Mouse (Mus musculus): ENCODE measurements at regions not wholly inside any gene's neighbourhood (a gene's known extent, or its start where the extent isn't known, plus 50 kb on each side); places are given as distances from the start of the nearest gene placed in this dataset.

DNA sequence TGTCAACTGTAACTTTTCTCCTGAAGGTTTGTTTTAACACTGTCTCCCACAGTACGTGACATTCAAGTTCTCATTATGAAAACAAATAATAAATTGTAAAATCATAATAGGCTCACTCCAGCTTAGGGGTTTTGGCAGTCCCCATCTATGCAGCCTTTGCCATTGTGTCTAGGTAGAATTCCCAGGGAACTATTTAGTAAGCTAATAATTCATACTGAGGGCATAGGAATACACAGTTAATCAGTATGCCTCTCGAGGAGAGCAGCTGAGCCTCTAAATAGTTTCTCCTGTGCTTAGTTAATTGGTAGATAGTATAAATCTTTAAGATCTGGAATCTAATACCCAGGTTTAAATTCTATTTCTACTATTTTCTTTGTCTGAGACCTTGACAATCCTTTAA, 191.7 kb downstream of the Tprg start:
- H3K4me1 ChIP-seq (ENCODE audit: insufficient read depth, low read length): no peaks in the 10 kb centered on the region
- no peak overlapping the region for H3K27ac ChIP-seq (ENCODE audit: low read depth, low read length)
- no peak for TF ChIP-seq CTCF (IDR thresholded peaks at IDR 0.05)
- H3K27me3 ChIP-seq (ENCODE audit: insufficient read depth, low read length): no peaks in the 10 kb centered on the region
- DNase-seq (ENCODE audit: low spot score) (no peak), ATAC-seq (ENCODE audit: low FRiP score) (no peak)
- H3K9ac ChIP-seq (replicated peaks; ENCODE audit: low read length, poor library complexity, severe bottlenecking): no peak overlapping the region
- WGBS: 53% methylated on average over 2 of the region's 2 CpGs
- no peaks in the 10 kb centered on the region for H3K36me3 ChIP-seq (ENCODE audit: insufficient read depth, low read length)
- H3K4me2 ChIP-seq (ENCODE audit: low read depth, low read length, poor library complexity, severe bottlenecking): no peak overlapping the region
- no peak overlapping the region for H3K4me3 ChIP-seq (ENCODE audit: low read depth, low read length)
- H3K9me3 ChIP-seq (ENCODE audit: low read length): no peaks in the 10 kb centered on the region

DNA sequence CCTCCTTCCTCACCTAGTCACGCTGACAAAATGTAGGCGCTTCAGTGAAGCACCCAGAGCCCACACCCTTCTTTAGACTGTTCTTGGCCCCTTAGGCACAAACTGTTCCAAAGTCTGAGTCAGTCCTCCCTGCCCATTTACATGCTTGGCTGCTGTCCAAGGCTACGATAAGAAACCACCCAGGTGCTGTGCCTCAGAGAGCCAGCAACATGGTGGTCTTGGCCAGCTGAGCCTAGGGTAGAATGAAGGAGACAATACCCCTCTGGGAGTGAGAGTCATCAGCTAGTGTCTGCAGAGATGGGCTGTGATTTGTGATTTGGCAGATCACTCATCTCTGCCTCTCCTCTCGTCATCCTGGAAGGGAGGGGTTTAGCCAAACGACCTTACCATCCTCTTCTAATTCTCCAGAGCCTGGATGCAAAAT, 197.2 kb downstream of the Tprg start:
- no peak for TF ChIP-seq CTCF (IDR thresholded peaks at IDR 0.05)
- Histone ChIP-seq H3K4me3 (ENCODE audit: low read depth, low read length) (no peak overlapping the region), H3K4me2 (ENCODE audit: low read depth, low read length, poor library complexity, severe bottlenecking) (no peak overlapping the region), H3K27ac (ENCODE audit: low read depth, low read length) (no peak overlapping the region), H3K9me3 (ENCODE audit: low read length) (no peaks in the 10 kb centered on the region), H3K9ac (replicated peaks; ENCODE audit: low read length, poor library complexity, severe bottlenecking) (no peak overlapping the region), H3K36me3 (ENCODE audit: insufficient read depth, low read length) (no peaks in the 10 kb centered on the region), H3K27me3 (ENCODE audit: insufficient read depth, low read length) (no peaks in the 10 kb centered on the region), H3K4me1 (ENCODE audit: insufficient read depth, low read length) (no peaks in the 10 kb centered on the region)
- ATAC-seq (ENCODE audit: low FRiP score): peak; percentile 56; the same call in 1 of the 2 replicates
- DNase-seq (ENCODE audit: low spot score): peak; percentile 51
- WGBS: 66% methylated on average over 5 of the region's 5 CpGs

DNA sequence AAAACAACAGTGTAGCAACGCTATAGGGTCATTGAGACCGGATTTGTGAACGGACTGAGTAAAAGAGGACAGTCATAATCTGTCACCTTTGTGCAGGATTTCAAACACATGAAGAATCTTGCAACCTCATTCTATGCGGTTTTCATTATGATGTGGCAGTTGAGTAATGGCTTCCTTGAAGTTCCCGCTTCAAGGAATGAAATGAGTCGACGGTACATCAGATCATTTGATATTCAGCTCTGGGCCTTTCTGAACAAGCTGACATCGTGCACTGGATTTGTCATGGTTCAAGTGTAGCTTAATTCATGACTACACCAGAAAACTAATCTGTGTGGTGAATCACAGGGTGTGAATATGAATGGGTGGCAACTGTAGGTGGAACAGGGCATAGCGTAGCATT, 198.4 kb downstream of the Tprg start:
- H3K4me1 ChIP-seq (ENCODE audit: insufficient read depth, low read length): no peaks in the 10 kb centered on the region
- no peak overlapping the region for H3K4me2 ChIP-seq (ENCODE audit: low read depth, low read length, poor library complexity, severe bottlenecking)
- DNase-seq (ENCODE audit: low spot score) (no peak), ATAC-seq (ENCODE audit: low FRiP score) (no peak)
- no peaks in the 10 kb centered on the region for H3K36me3 ChIP-seq (ENCODE audit: insufficient read depth, low read length)
- H3K4me3 ChIP-seq (ENCODE audit: low read depth, low read length): no peak overlapping the region
- H3K27ac ChIP-seq (ENCODE audit: low read depth, low read length): no peak overlapping the region
- no peak overlapping the region for H3K9ac ChIP-seq (replicated peaks; ENCODE audit: low read length, poor library complexity, severe bottlenecking)
- WGBS: 71% methylated on average over 9 of the region's 9 CpGs
- no peaks in the 10 kb centered on the region for H3K27me3 ChIP-seq (ENCODE audit: insufficient read depth, low read length)
- no peak for TF ChIP-seq CTCF (IDR thresholded peaks at IDR 0.05)
- H3K9me3 ChIP-seq (ENCODE audit: low read length): no peaks in the 10 kb centered on the region

DNA sequence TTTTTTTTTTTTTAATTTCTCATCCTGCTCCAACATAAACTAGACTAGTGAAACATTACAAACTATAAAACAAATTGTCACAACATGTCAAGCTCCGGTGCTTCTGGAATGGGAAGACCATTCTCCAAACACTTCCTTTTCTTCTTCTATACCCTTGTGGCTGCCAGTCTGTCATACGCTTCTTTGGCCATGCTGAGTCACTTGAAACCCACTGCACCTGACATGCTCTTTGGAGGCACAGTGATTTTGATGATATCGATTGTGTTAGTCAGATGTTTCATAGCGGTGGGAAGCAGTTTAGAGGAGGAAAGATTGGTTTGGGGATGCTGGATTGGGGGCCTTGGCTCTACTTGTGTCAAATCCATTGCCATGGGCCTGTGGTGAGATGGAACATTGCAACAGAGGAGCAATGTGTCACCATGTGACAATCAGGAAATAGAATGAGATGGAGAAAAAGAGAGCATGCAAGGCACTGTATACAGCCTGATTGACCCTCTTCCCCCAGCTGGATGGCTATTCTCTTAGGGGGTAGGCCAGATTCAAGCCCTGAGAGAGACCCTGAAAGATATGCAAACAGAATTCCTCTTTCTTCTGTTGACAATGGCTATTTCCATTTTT, 197.0 kb upstream of the Trp63 start:
- Histone ChIP-seq H3K27me3 (ENCODE audit: insufficient read depth, low read length) (no peaks in the 10 kb centered on the region), H3K27ac (ENCODE audit: low read depth, low read length) (no peak overlapping the region), H3K4me1 (ENCODE audit: insufficient read depth, low read length) (no peaks in the 10 kb centered on the region), H3K36me3 (ENCODE audit: insufficient read depth, low read length) (no peaks in the 10 kb centered on the region), H3K9ac (replicated peaks; ENCODE audit: low read length, poor library complexity, severe bottlenecking) (no peak overlapping the region), H3K9me3 (ENCODE audit: low read length) (no peaks in the 10 kb centered on the region), H3K4me2 (ENCODE audit: low read depth, low read length, poor library complexity, severe bottlenecking) (no peak overlapping the region), H3K4me3 (ENCODE audit: low read depth, low read length) (no peak overlapping the region)
- 92% methylated on average over 4 of the region's 4 CpGs for WGBS
- TF ChIP-seq CTCF (IDR thresholded peaks at IDR 0.05): no peak
- ATAC-seq (ENCODE audit: low FRiP score) (no peak), DNase-seq (ENCODE audit: low spot score) (no peak)

- no peak overlapping the region for H3K4me3 ChIP-seq (ENCODE audit: low read depth, low read length)
- H3K27me3 ChIP-seq (ENCODE audit: insufficient read depth, low read length): no peaks in the 10 kb centered on the region
- WGBS: 87% methylated on average over 3 of the region's 3 CpGs
- no peak overlapping the region for H3K27ac ChIP-seq (ENCODE audit: low read depth, low read length)
- TF ChIP-seq CTCF (IDR thresholded peaks at IDR 0.05): no peak
- H3K36me3 ChIP-seq (ENCODE audit: insufficient read depth, low read length): no peaks in the 10 kb centered on the region
- ATAC-seq (ENCODE audit: low FRiP score) (no peak), DNase-seq (ENCODE audit: low spot score) (no peak)
- H3K4me1 ChIP-seq (ENCODE audit: insufficient read depth, low read length): no peaks in the 10 kb centered on the region
- H3K4me2 ChIP-seq (ENCODE audit: low read depth, low read length, poor library complexity, severe bottlenecking): no peak overlapping the region
- H3K9me3 ChIP-seq (ENCODE audit: low read length): no peaks in the 10 kb centered on the region
- H3K9ac ChIP-seq (replicated peaks; ENCODE audit: low read length, poor library complexity, severe bottlenecking): no peak overlapping the region
These were observed 192.7 kb upstream of the Trp63 start for GRCm38 (mm10) chr16:25490847-25491246.

- DNase-seq (ENCODE audit: low spot score) (no peak), ATAC-seq (ENCODE audit: low FRiP score) (no peak)
- no peaks in the 10 kb centered on the region for H3K9me3 ChIP-seq (ENCODE audit: low read length)
- no peak overlapping the region for H3K27ac ChIP-seq (ENCODE audit: low read depth, low read length)
- H3K4me2 ChIP-seq (ENCODE audit: low read depth, low read length, poor library complexity, severe bottlenecking): no peak overlapping the region
- no peak overlapping the region for H3K9ac ChIP-seq (replicated peaks; ENCODE audit: low read length, poor library complexity, severe bottlenecking)
- TF ChIP-seq CTCF (IDR thresholded peaks at IDR 0.05): no peak
- no peak overlapping the region for H3K4me3 ChIP-seq (ENCODE audit: low read depth, low read length)
- 90% methylated on average over 3 of the region's 3 CpGs for WGBS
- no peaks in the 10 kb centered on the region for H3K36me3 ChIP-seq (ENCODE audit: insufficient read depth, low read length)
- H3K4me1 ChIP-seq (ENCODE audit: insufficient read depth, low read length): no peaks in the 10 kb centered on the region
- no peaks in the 10 kb centered on the region for H3K27me3 ChIP-seq (ENCODE audit: insufficient read depth, low read length)
These were observed 189.4 kb upstream of the Trp63 start for GRCm38 (mm10) chr16:25494153-25494552.

Data from midbrain, postnatal 0 days (tissue).